Mouse (Mus musculus): ENCODE results near the gene Pkdcc. TPM values are rescaled to one million over a fixed set of nuclear protein-coding genes. Genes with fewer than 3 reads are reported as not detected.

Gene Pkdcc
- polyA plus RNA-seq (2015; fragmentation: Nextera tagmentation; extraction: Ambion mirVana) = 29.9 and 31.6 TPM in 2 replicates

GRCm38 (mm10) chr17:83214674-83215528 lies at the start of gene Pkdcc:
Pkdcc (plus strand) TSS chr17:83215292.
- H3K27me3 ChIP-seq (ENCODE audit: insufficient read depth, low read length) = no peaks in the 10 kb centered on the region
- peak; percentile 90 for ATAC-seq (ENCODE audit: low FRiP score, low TSS enrichment)
- H3K36me3 ChIP-seq (ENCODE audit: insufficient read depth, low read length) = peaks cover 3% of the 10 kb centered on the region; the same call in 1 of the 2 replicates
- H3K27ac ChIP-seq (ENCODE audit: low read length) = peak within 1 kb of the TSS; percentile 85
- H3K4me2 ChIP-seq (replicated peaks; ENCODE audit: low read depth, low read length) = peak within 1 kb of the TSS; percentile 74
- H3K9me3 ChIP-seq (ENCODE audit: low read length) = no peaks in the 10 kb centered on the region
- peak within 1 kb of the TSS; percentile 78 for H3K4me3 ChIP-seq (ENCODE audit: low read length)
- WGBS = under 1% methylated on average over 52 of the region's 105 CpGs
- peak within 1 kb of the TSS; percentile 99 for H3K9ac ChIP-seq (replicated peaks; ENCODE audit: low read length)
- peaks cover 45% of the 10 kb centered on the region for H3K4me1 ChIP-seq (ENCODE audit: insufficient read depth, low read length)

DNA sequence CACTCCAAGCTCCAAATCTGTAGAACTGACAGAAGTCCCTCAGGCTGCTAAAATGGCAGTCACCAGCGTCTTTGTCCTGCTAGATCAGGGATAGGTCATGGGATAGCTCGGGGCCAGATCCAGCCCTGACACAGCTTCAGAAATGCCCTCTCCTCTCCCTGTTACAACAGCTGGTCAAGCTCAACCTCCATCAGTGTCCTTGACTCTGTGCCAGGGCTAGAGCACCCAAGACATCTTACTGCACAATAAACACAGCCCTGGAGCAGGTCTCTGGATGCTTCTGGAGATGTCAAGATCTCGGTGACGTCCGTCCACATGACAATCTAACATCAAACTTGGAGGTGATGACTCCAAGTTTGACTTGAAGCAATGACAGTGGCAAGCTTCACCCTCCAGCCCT lies 48.9 kb upstream of the Pkdcc start:
- Histone ChIP-seq H3K4me2 (replicated peaks; ENCODE audit: low read depth, low read length) (no peak overlapping the region), H3K4me3 (ENCODE audit: low read length) (no peak overlapping the region), H3K27ac (ENCODE audit: low read length) (peak overlapping the region; percentile 52; the same call in 1 of the 2 replicates), H3K27me3 (ENCODE audit: insufficient read depth, low read length) (no peaks in the 10 kb centered on the region), H3K36me3 (ENCODE audit: insufficient read depth, low read length) (no peaks in the 10 kb centered on the region), H3K9me3 (ENCODE audit: low read length) (no peaks in the 10 kb centered on the region), H3K4me1 (ENCODE audit: insufficient read depth, low read length) (peaks cover 41% of the 10 kb centered on the region), H3K9ac (replicated peaks; ENCODE audit: low read length) (no peak overlapping the region)
- no peak for ATAC-seq (ENCODE audit: low FRiP score, low TSS enrichment)
- WGBS = 56% methylated on average over 5 of the region's 5 CpGs

- Histone ChIP-seq H3K4me2 (replicated peaks; ENCODE audit: low read depth, low read length) (no peak overlapping the region), H3K36me3 (ENCODE audit: insufficient read depth, low read length) (no peaks in the 10 kb centered on the region), H3K4me3 (ENCODE audit: low read length) (no peak overlapping the region), H3K9ac (replicated peaks; ENCODE audit: low read length) (no peak overlapping the region), H3K9me3 (ENCODE audit: low read length) (no peaks in the 10 kb centered on the region; the same call in none of the 2 replicates), H3K27ac (ENCODE audit: low read length) (peak overlapping the region; percentile 35), H3K27me3 (ENCODE audit: insufficient read depth, low read length) (no peaks in the 10 kb centered on the region), H3K4me1 (ENCODE audit: insufficient read depth, low read length) (peaks cover 58% of the 10 kb centered on the region)
- no peak for ATAC-seq (ENCODE audit: low FRiP score, low TSS enrichment)
- WGBS = 75% methylated on average over 4 of the region's 4 CpGs
Observed at GRCm38 (mm10) chr17:83176146-83176545, 38.9 kb upstream of the Pkdcc start.

GRCm38 (mm10) chr17:83178483-83179150 lies 36.5 kb upstream of the Pkdcc start:
- Histone ChIP-seq H3K9me3 (ENCODE audit: low read length) (no peaks in the 10 kb centered on the region), H3K27me3 (ENCODE audit: insufficient read depth, low read length) (no peaks in the 10 kb centered on the region), H3K4me1 (ENCODE audit: insufficient read depth, low read length) (peaks cover 80% of the 10 kb centered on the region), H3K4me2 (replicated peaks; ENCODE audit: low read depth, low read length) (peak overlapping the region; percentile 16; the same call in 1 of the 2 replicates), H3K4me3 (ENCODE audit: low read length) (no peak overlapping the region), H3K9ac (replicated peaks; ENCODE audit: low read length) (0 out of 2 replicates have a peak overlapping the region, but pooled peaks have one; percentile 15), H3K36me3 (ENCODE audit: insufficient read depth, low read length) (no peaks in the 10 kb centered on the region), H3K27ac (ENCODE audit: low read length) (peak overlapping the region; percentile 58)
- 24% methylated on average over 9 of the region's 9 CpGs for WGBS
- ATAC-seq (ENCODE audit: low FRiP score, low TSS enrichment) = peak; percentile 73

- Histone ChIP-seq H3K27me3 (ENCODE audit: insufficient read depth, low read length) (no peaks in the 10 kb centered on the region), H3K27ac (ENCODE audit: low read length) (peak overlapping the region; percentile 58), H3K9ac (replicated peaks; ENCODE audit: low read length) (0 out of 2 replicates have a peak overlapping the region, but pooled peaks have one; percentile 15), H3K4me1 (ENCODE audit: insufficient read depth, low read length) (peaks cover 83% of the 10 kb centered on the region), H3K4me2 (replicated peaks; ENCODE audit: low read depth, low read length) (peak overlapping the region; percentile 16; the same call in 1 of the 2 replicates), H3K36me3 (ENCODE audit: insufficient read depth, low read length) (no peaks in the 10 kb centered on the region), H3K9me3 (ENCODE audit: low read length) (no peaks in the 10 kb centered on the region), H3K4me3 (ENCODE audit: low read length) (no peak overlapping the region)
- 18% methylated on average over 6 of the region's 6 CpGs for WGBS
- peak; percentile 81 for ATAC-seq (ENCODE audit: low FRiP score, low TSS enrichment)
Observed at GRCm38 (mm10) chr17:83179151-83179531, 36.0 kb upstream of the Pkdcc start.

GRCm38 (mm10) chr17:83179569-83179968 lies 35.5 kb upstream of the Pkdcc start:
- WGBS = 44% methylated on average over 4 of the region's 4 CpGs
- Histone ChIP-seq H3K27ac (ENCODE audit: low read length) (peak overlapping the region; percentile 58), H3K36me3 (ENCODE audit: insufficient read depth, low read length) (no peaks in the 10 kb centered on the region)

GRCm38 (mm10) chr17:83181086-83181485 lies 34.0 kb upstream of the Pkdcc start:
- Histone ChIP-seq H3K4me3 (ENCODE audit: low read length) (no peak overlapping the region), H3K4me1 (ENCODE audit: insufficient read depth, low read length) (peaks cover 73% of the 10 kb centered on the region), H3K4me2 (replicated peaks; ENCODE audit: low read depth, low read length) (no peak overlapping the region), H3K27ac (ENCODE audit: low read length) (no peak overlapping the region), H3K9me3 (ENCODE audit: low read length) (peaks cover 7% of the 10 kb centered on the region), H3K9ac (replicated peaks; ENCODE audit: low read length) (no peak overlapping the region), H3K36me3 (ENCODE audit: insufficient read depth, low read length) (no peaks in the 10 kb centered on the region), H3K27me3 (ENCODE audit: insufficient read depth, low read length) (no peaks in the 10 kb centered on the region)
- no peak for ATAC-seq (ENCODE audit: low FRiP score, low TSS enrichment)
- WGBS = 79% methylated on average over 7 of the region's 7 CpGs

More at GRCm38 (mm10) chr17:83179569-83179968, 35.5 kb upstream of the Pkdcc start:
- H3K9ac ChIP-seq (replicated peaks; ENCODE audit: low read length) = no peak overlapping the region
- H3K4me2 ChIP-seq (replicated peaks; ENCODE audit: low read depth, low read length) = no peak overlapping the region
- no peaks in the 10 kb centered on the region for H3K27me3 ChIP-seq (ENCODE audit: insufficient read depth, low read length)
- ATAC-seq (ENCODE audit: low FRiP score, low TSS enrichment) = 0 out of 2 replicates have a peak, but pooled peaks have one; percentile 1
- peaks cover 3% of the 10 kb centered on the region for H3K9me3 ChIP-seq (ENCODE audit: low read length)
- H3K4me1 ChIP-seq (ENCODE audit: insufficient read depth, low read length) = peaks cover 83% of the 10 kb centered on the region
- no peak overlapping the region for H3K4me3 ChIP-seq (ENCODE audit: low read length)

DNA sequence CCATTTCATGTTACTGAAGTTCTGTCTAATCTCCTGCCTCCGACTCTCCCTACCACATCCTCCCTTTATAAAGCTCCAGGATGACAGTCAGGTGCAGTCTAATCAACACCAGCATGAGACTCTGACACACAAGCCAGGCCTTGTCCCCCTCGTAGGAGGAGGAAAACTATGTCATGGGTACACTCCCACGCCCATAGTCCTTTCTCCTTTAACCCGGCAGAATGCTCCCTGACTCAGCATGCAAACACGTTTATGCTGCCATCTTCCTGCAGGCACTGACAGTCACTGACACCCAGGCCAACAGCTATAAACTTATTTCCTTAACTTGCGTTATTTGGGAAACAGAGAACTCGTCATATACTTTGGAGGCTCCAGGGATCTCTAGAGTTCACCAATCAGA lies 33.5 kb upstream of the Pkdcc start:
- Histone ChIP-seq H3K4me2 (replicated peaks; ENCODE audit: low read depth, low read length) (no peak overlapping the region), H3K4me1 (ENCODE audit: insufficient read depth, low read length) (peaks cover 68% of the 10 kb centered on the region), H3K27ac (ENCODE audit: low read length) (no peak overlapping the region), H3K36me3 (ENCODE audit: insufficient read depth, low read length) (no peaks in the 10 kb centered on the region), H3K9me3 (ENCODE audit: low read length) (peaks cover 7% of the 10 kb centered on the region), H3K4me3 (ENCODE audit: low read length) (no peak overlapping the region), H3K9ac (replicated peaks; ENCODE audit: low read length) (no peak overlapping the region), H3K27me3 (ENCODE audit: insufficient read depth, low read length) (no peaks in the 10 kb centered on the region)
- ATAC-seq (ENCODE audit: low FRiP score, low TSS enrichment) = no peak
- 35% methylated on average over 7 of the region's 7 CpGs for WGBS

- Histone ChIP-seq H3K4me1 (ENCODE audit: insufficient read depth, low read length) (peaks cover 62% of the 10 kb centered on the region), H3K9ac (replicated peaks; ENCODE audit: low read length) (no peak overlapping the region), H3K9me3 (ENCODE audit: low read length) (peaks cover 7% of the 10 kb centered on the region), H3K27me3 (ENCODE audit: insufficient read depth, low read length) (no peaks in the 10 kb centered on the region), H3K36me3 (ENCODE audit: insufficient read depth, low read length) (no peaks in the 10 kb centered on the region), H3K4me2 (replicated peaks; ENCODE audit: low read depth, low read length) (no peak overlapping the region), H3K4me3 (ENCODE audit: low read length) (no peak overlapping the region), H3K27ac (ENCODE audit: low read length) (no peak overlapping the region)
- no peak for ATAC-seq (ENCODE audit: low FRiP score, low TSS enrichment)
- 66% methylated on average over 8 of the region's 8 CpGs for WGBS
Observed at GRCm38 (mm10) chr17:83182061-83182664, 32.9 kb upstream of the Pkdcc start.

Measured in kidney, embryonic 16.5 days (tissue).